Mouse (Mus musculus): ENCODE measurements around the gene Mybph.

Mybph gene

GRCm38 (mm10) chr1:134182025-134182424 lies 11.2 kb upstream of the Mybph start, which contains the start of gene Chil1:
Gene Chil1 (plus strand): TSS chr1:134182176.
- in situ Hi-C loops (cut with MboI, MseI), result no loop called here

- in situ Hi-C loops (cut with MboI, MseI), result no loop called here
Measured at GRCm38 (mm10) chr1:134184089-134184488, 9.2 kb upstream of the Mybph start.

- in situ Hi-C loops (cut with MboI, MseI), result no loop called here
Measured at GRCm38 (mm10) chr1:134188217-134188616, 5.0 kb upstream of the Mybph start.

- in situ Hi-C loops (cut with MboI, MseI), result no loop called here
Measured at GRCm38 (mm10) chr1:134188989-134189729, 4.1 kb upstream of the Mybph start.

- in situ Hi-C loops (cut with MboI, MseI), result no loop called here
Measured at GRCm38 (mm10) chr1:134191192-134191591, 2.1 kb upstream of the Mybph start.

GRCm38 (mm10) chr1:134192024-134192423 lies 1.2 kb upstream of the Mybph start:
- in situ Hi-C loops (cut with MboI, MseI), result no loop called here

GRCm38 (mm10) chr1:134193674-134194197 lies 488 bp downstream of the Mybph start:
- in situ Hi-C loops (cut with MboI, MseI), result no loop called here

- in situ Hi-C loops (cut with MboI, MseI), result no loop called here
Measured at GRCm38 (mm10) chr1:134194298-134195022, 1.2 kb downstream of the Mybph start.

GRCm38 (mm10) chr1:134195117-134195516 lies 1.9 kb downstream of the Mybph start:
- in situ Hi-C loops (cut with MboI, MseI), result no loop called here

- in situ Hi-C loops (cut with MboI, MseI), result no loop called here
Measured at GRCm38 (mm10) chr1:134195571-134195970, 2.3 kb downstream of the Mybph start.

GRCm38 (mm10) chr1:134195979-134196378 lies 2.7 kb downstream of the Mybph start:
- in situ Hi-C loops (cut with MboI, MseI), result no loop called here

- in situ Hi-C loops (cut with MboI, MseI), result no loop called here
Measured at GRCm38 (mm10) chr1:134196386-134196785, 3.1 kb downstream of the Mybph start.

GRCm38 (mm10) chr1:134197325-134197982 lies 4.2 kb downstream of the Mybph start:
- in situ Hi-C loops (cut with MboI, MseI), result no loop called here

- in situ Hi-C loops (cut with MboI, MseI), result no loop called here
Measured at GRCm38 (mm10) chr1:134198197-134198995, 5.1 kb downstream of the Mybph start.

GRCm38 (mm10) chr1:134200481-134200880 lies 7.2 kb downstream of the Mybph start:
- in situ Hi-C loops (cut with MboI, MseI), result no loop called here

GRCm38 (mm10) chr1:134200998-134201686 lies 7.9 kb downstream of the Mybph start:
- in situ Hi-C loops (cut with MboI, MseI), result no loop called here

- in situ Hi-C loops (cut with MboI, MseI), result no loop called here
Measured at GRCm38 (mm10) chr1:134201751-134202420, 8.6 kb downstream of the Mybph start.

- in situ Hi-C loops (cut with MboI, MseI), result no loop called here
Measured at GRCm38 (mm10) chr1:134204230-134204629, 11.0 kb downstream of the Mybph start.

GRCm38 (mm10) chr1:134205296-134206018 lies 12.2 kb downstream of the Mybph start:
- in situ Hi-C loops (cut with MboI, MseI), result no loop called here

- in situ Hi-C loops (cut with MboI, MseI), result no loop called here
Measured at GRCm38 (mm10) chr1:134206085-134206484, 12.8 kb downstream of the Mybph start.

Measured in regulatory T cell (primary cell).